ENCODE assay signal across 8 mouse cellular contexts in the genomic region with DNA sequence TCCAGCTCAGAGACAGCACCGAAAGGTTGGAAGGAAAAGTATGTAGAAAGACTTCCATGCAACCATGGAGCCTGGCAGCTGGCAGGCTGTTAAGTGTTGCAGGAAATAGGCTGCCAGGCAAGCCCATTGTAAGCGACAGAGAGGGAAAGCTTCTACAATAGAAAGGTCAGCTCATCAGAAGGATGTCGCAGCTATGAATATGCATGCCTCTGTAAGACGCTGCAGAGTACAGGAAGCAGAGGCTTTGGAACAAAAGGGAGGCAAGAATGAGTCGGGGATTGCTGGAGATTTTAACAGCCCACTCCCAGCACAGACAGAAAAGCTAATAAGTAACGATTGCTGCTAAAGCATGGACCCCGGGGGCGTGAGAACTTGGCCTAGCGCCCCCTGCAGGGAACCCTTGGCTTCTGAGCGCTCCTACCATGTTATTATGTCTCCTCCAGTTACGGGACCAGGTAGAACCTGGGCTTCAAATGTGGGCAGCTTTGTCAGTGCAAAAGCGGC. TPM values are rescaled to one million over a fixed set of nuclear protein-coding genes. Genes with fewer than 3 reads are reported as not detected.
DNase-seq lines count a peak whose midpoint lies in the region; ATAC-seq lines count a peak whose summit lies in the region.

No protein-coding gene starts in this region.

- no peaks in the 10 kb centered on the region for H3K27me3 ChIP-seq in midbrain, embryonic 11.5 days (ENCODE audit: control insufficient read depth, insufficient read depth, low read length)

- H3K9me3 ChIP-seq in midbrain, embryonic 11.5 days (ENCODE audit: control insufficient read depth, low read length) = no peaks in the 10 kb centered on the region

- H3K4me3 ChIP-seq in midbrain, embryonic 11.5 days (ENCODE audit: low read depth, low read length) = no peak overlapping the region

- ATAC-seq in midbrain, embryonic 11.5 days (ENCODE audit: low FRiP score) = peak; percentile 85

- H3K4me2 ChIP-seq in midbrain, embryonic 11.5 days = peak overlapping the region; percentile 32

- peaks cover 22% of the 10 kb centered on the region for H3K4me1 ChIP-seq in midbrain, embryonic 11.5 days (ENCODE audit: control insufficient read depth, insufficient read depth, low read length)

- no peaks in the 10 kb centered on the region for H3K36me3 ChIP-seq in midbrain, embryonic 11.5 days (ENCODE audit: control insufficient read depth, insufficient read depth, low read length)

- peak overlapping the region; percentile 28; the same call in 1 of the 2 replicates for H3K9ac ChIP-seq in midbrain, embryonic 11.5 days (ENCODE audit: low read length)

- peak overlapping the region; percentile 75 for H3K27ac ChIP-seq in midbrain, embryonic 11.5 days (ENCODE audit: low read depth, low read length)

- peak; percentile 36 to 62 for DNase-seq in cerebellum, postnatal 14 days
- DNase-seq in cerebellum, adult 11-12 months = no peak
- DNase-seq in thymus, postnatal 25 days = peak; percentile 22
- no peak for DNase-seq in thymus, postnatal 36 days
- DNase-seq in induced T-regulatory cell, adult 2 months (ENCODE audit: low read depth) = peak; percentile 58
- DNase-seq in midbrain, embryonic 11.5 days (ENCODE audit: low spot score, missing footprints) = peak; percentile 97
- no peak for DNase-seq in layer of hippocampus, postnatal 25 days (ENCODE audit: extremely low spot score in 1 of 2, low spot score in 1 of 2)
- DNase-seq in adrenal gland, adult (ENCODE audit: inconsistent age in 2 of 2, low spot score in 1 of 2) = no peak

- 6% methylated on average over 12 of the region's 12 CpGs for WGBS in midbrain, embryonic 11.5 days

RNA-seq across cellular contexts. Expression of a gene that starts 23.1 kb away (rescaled TPM):
- polyA plus RNA-seq in midbrain, embryonic 11.5 days (2014; fragmentation: Nextera tagmentation; extraction: Ambion mirVana) = 11.6 and 14.0 TPM in 2 replicates
- total RNA-seq in layer of hippocampus, postnatal 25 days (2021) = 10 to 100 TPM; 92.9 to 94.0 TPM

RNA-seq across cellular contexts. Expression of a gene that starts 41.2 kb away (rescaled TPM):
- not detected in 2 replicates for polyA plus RNA-seq in midbrain, embryonic 11.5 days (2014; fragmentation: Nextera tagmentation; extraction: Ambion mirVana)
- not detected for total RNA-seq in layer of hippocampus, postnatal 25 days (2021)

Comparison
In these comparisons a context has a peak if more than half of its experiments do, and no peak if none do; other contexts are left out.
1. DNase-seq: peak in cerebellum, postnatal 14 days (2 of 2), thymus, postnatal 25 days (single experiment), induced T-regulatory cell, adult 2 months (single experiment) and midbrain, embryonic 11.5 days (single experiment); none in cerebellum, adult 11-12 months (single experiment), thymus, postnatal 36 days (0 of 2), layer of hippocampus, postnatal 25 days (0 of 2) and adrenal gland, adult (0 of 2).